Comparison of ENCODE assay signal across 16 mouse cellular contexts in genomic region chr1:186804451-186804850, GRCm38 (mm10).
"Had no signal": no experiment of that assay in that cellular context is flagged by ENCODE, and none has a peak within 500 bp of the region (broad histone marks: within the 10 kb centered on the region; RNA-seq: fewer than 3 reads in every experiment).

No protein-coding gene starts in this region.

- H3K9me3 ChIP-seq: neural tube, embryonic 13.5 days; neural tube, embryonic 15.5 days; stomach, embryonic 15.5 days had no signal

- H3K4me2 ChIP-seq: neural tube, embryonic 13.5 days; neural tube, embryonic 15.5 days; stomach, embryonic 15.5 days had no signal

- H3K27me3 ChIP-seq: neural tube, embryonic 13.5 days; neural tube, embryonic 15.5 days; stomach, embryonic 15.5 days had no signal

- H3K36me3 ChIP-seq: neural tube, embryonic 13.5 days; neural tube, embryonic 15.5 days; stomach, embryonic 15.5 days had no signal

- H3K4me1 ChIP-seq: stomach, embryonic 15.5 days had no signal

- H3K9ac ChIP-seq: neural tube, embryonic 13.5 days; neural tube, embryonic 15.5 days; stomach, embryonic 15.5 days had no signal

- DNase-seq: retina, postnatal 1 day; right cerebral cortex, adult 18-20 months; right cerebral cortex, postnatal 14 days; right cerebral cortex, postnatal 25 days; right cerebral cortex, postnatal 4 days; spleen, adult 18-20 months; thymus, adult 18-20 months; thymus, adult 2 months; thymus, postnatal 14 days; thymus, postnatal 25 days; thymus, postnatal 36 days; thymus, postnatal 4 days had no signal

- H3K27ac ChIP-seq: neural tube, embryonic 13.5 days; neural tube, embryonic 15.5 days; stomach, embryonic 15.5 days; stomach, postnatal 0 days had no signal

- H3K4me3 ChIP-seq: neural tube, embryonic 13.5 days; neural tube, embryonic 15.5 days; stomach, embryonic 15.5 days had no signal
